Mouse (Mus musculus) liver, embryonic 14.5 days (tissue): ENCODE measurements at regions not wholly inside any gene's neighbourhood (a gene's known extent, or its start where the extent isn't known, plus 50 kb on each side); places are given as distances from the start of the nearest gene placed in this dataset.

Experiments used
- CTCF ChIP-seq: IDR thresholded peaks from 2 replicates; pipeline ENCODE4 v1.5.1; 2016; ENCODE audit warnings: antibody characterized with exemption, low read depth, control low read depth
- EP300 ChIP-seq: IDR thresholded peaks from 2 replicates; pipeline ENCODE4 v1.6.1; 2016; ENCODE audit warnings: antibody characterized with exemption, low read depth

DNA sequence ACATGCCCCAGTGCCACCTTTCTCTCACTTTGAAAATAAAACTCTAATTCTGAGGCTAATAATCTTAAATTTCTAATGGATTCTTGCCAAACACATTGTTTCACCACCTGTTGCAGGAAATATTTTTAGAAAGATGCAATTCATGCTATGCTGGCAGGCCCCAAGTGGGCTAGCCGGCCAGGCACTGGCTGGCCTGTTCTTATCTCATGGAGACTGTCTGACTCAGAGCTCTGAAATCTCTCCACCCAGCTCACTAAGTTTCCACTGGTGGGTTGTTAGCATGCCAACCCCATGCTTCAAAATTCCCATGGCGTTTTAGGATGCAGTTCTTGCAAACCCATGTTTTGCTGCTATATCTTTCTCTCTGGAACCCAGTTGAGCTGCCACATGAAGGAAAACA lies 315.5 kb upstream of the Sfrp2 start:
- TF ChIP-seq CTCF (no peak), EP300 (no peak)
